Mouse (Mus musculus): ENCODE measurements at regions not wholly inside any gene's neighbourhood (a gene's known extent, or its start where the extent isn't known, plus 50 kb on each side); places are given as distances from the start of the nearest gene placed in this dataset.

- H3K27me3 ChIP-seq (ENCODE audit: control insufficient read depth, insufficient read depth, low read length): no peaks in the 10 kb centered on the region
- H3K36me3 ChIP-seq (replicated peaks; ENCODE audit: control insufficient read depth, insufficient read depth, low read depth): no peaks in the 10 kb centered on the region
- no peak overlapping the region for H3K9ac ChIP-seq (replicated peaks)
- H3K27ac ChIP-seq: no peak overlapping the region
- 51% methylated on average over 9 of the region's 9 CpGs for WGBS (ENCODE audit: insufficient replicate concordance)
- H3K4me3 ChIP-seq (ENCODE audit: insufficient read depth in 1 of 2, low read depth in 2 of 2, low read length in 2 of 2): no peak overlapping the region
- no peaks in the 10 kb centered on the region for H3K4me1 ChIP-seq (replicated peaks; ENCODE audit: control insufficient read depth in 2 of 2, insufficient read depth in 2 of 2, low read length in 1 of 2)
- no peak for TF ChIP-seq CTCF (IDR thresholded peaks at IDR 0.05; ENCODE audit: low read depth)
- H3K9me3 ChIP-seq (ENCODE audit: control insufficient read depth, low read length): no peaks in the 10 kb centered on the region
- ATAC-seq (ENCODE audit: insufficient read depth): no peak
- no peak overlapping the region for H3K4me2 ChIP-seq (ENCODE audit: low read depth)
- no peak for DNase-seq (ENCODE audit: low read depth in 3 of 3, low spot score in 3 of 3)
These were observed 93.1 kb upstream of the Map1b start for GRCm38 (mm10) chr13:99609151-99610146.

GRCm38 (mm10) chr13:99608591-99608990 is 92.3 kb upstream of the Map1b start:
- Histone ChIP-seq H3K4me3 (ENCODE audit: insufficient read depth in 1 of 2, low read depth in 2 of 2, low read length in 2 of 2) (no peak overlapping the region), H3K27ac (no peak overlapping the region), H3K9me3 (ENCODE audit: control insufficient read depth, low read length) (no peaks in the 10 kb centered on the region), H3K36me3 (replicated peaks; ENCODE audit: control insufficient read depth, insufficient read depth, low read depth) (no peaks in the 10 kb centered on the region), H3K9ac (replicated peaks) (no peak overlapping the region), H3K4me1 (replicated peaks; ENCODE audit: control insufficient read depth in 2 of 2, insufficient read depth in 2 of 2, low read length in 1 of 2) (no peaks in the 10 kb centered on the region), H3K4me2 (ENCODE audit: low read depth) (no peak overlapping the region), H3K27me3 (ENCODE audit: control insufficient read depth, insufficient read depth, low read length) (no peaks in the 10 kb centered on the region)
- TF ChIP-seq EP300 (IDR thresholded peaks at IDR 0.05; ENCODE audit: low read depth) (no peak), CTCF (IDR thresholded peaks at IDR 0.05; ENCODE audit: low read depth) (no peak)
- ATAC-seq (ENCODE audit: insufficient read depth) (no peak), DNase-seq (ENCODE audit: low read depth in 3 of 3, low spot score in 3 of 3) (no peak)
- 11% methylated on average over 5 of the region's 5 CpGs for WGBS (ENCODE audit: insufficient replicate concordance)

- 65% methylated on average over 6 of the region's 6 CpGs for WGBS (ENCODE audit: insufficient replicate concordance)
- H3K4me3 ChIP-seq (ENCODE audit: insufficient read depth in 1 of 2, low read depth in 2 of 2, low read length in 2 of 2): no peak overlapping the region
- no peak overlapping the region for H3K4me2 ChIP-seq (ENCODE audit: low read depth)
- DNase-seq (ENCODE audit: low read depth in 3 of 3, low spot score in 3 of 3): no peak
- H3K27ac ChIP-seq: no peak overlapping the region
- no peaks in the 10 kb centered on the region for H3K27me3 ChIP-seq (ENCODE audit: control insufficient read depth, insufficient read depth, low read length)
- TF ChIP-seq CTCF (IDR thresholded peaks at IDR 0.05; ENCODE audit: low read depth) (no peak), EP300 (IDR thresholded peaks at IDR 0.05; ENCODE audit: low read depth) (no peak)
- no peaks in the 10 kb centered on the region for H3K36me3 ChIP-seq (replicated peaks; ENCODE audit: control insufficient read depth, insufficient read depth, low read depth)
- no peak for ATAC-seq (ENCODE audit: insufficient read depth)
- no peaks in the 10 kb centered on the region for H3K4me1 ChIP-seq (replicated peaks; ENCODE audit: control insufficient read depth in 2 of 2, insufficient read depth in 2 of 2, low read length in 1 of 2)
- H3K9ac ChIP-seq (replicated peaks): no peak overlapping the region
- H3K9me3 ChIP-seq (ENCODE audit: control insufficient read depth, low read length): no peaks in the 10 kb centered on the region
These were observed 90.9 kb upstream of the Map1b start for GRCm38 (mm10) chr13:99607208-99607607.

GRCm38 (mm10) chr13:99606606-99606990 is 90.3 kb upstream of the Map1b start:
- Histone ChIP-seq H3K4me3 (ENCODE audit: insufficient read depth in 1 of 2, low read depth in 2 of 2, low read length in 2 of 2) (no peak overlapping the region), H3K9ac (replicated peaks) (no peak overlapping the region), H3K36me3 (replicated peaks; ENCODE audit: control insufficient read depth, insufficient read depth, low read depth) (no peaks in the 10 kb centered on the region), H3K4me2 (ENCODE audit: low read depth) (no peak overlapping the region), H3K4me1 (replicated peaks; ENCODE audit: control insufficient read depth in 2 of 2, insufficient read depth in 2 of 2, low read length in 1 of 2) (no peaks in the 10 kb centered on the region), H3K9me3 (ENCODE audit: control insufficient read depth, low read length) (no peaks in the 10 kb centered on the region), H3K27ac (no peak overlapping the region), H3K27me3 (ENCODE audit: control insufficient read depth, insufficient read depth, low read length) (no peaks in the 10 kb centered on the region)
- ATAC-seq (ENCODE audit: insufficient read depth): no peak
- TF ChIP-seq CTCF (IDR thresholded peaks at IDR 0.05; ENCODE audit: low read depth) (peak; percentile 48; the same call in 1 of the 2 replicates), EP300 (IDR thresholded peaks at IDR 0.05; ENCODE audit: low read depth) (no peak)
- 32% methylated on average over 1 of the region's 1 CpGs for WGBS (ENCODE audit: insufficient replicate concordance)
- DNase-seq (ENCODE audit: low read depth in 3 of 3, low spot score in 3 of 3): no peak

- H3K4me2 ChIP-seq (ENCODE audit: low read depth): no peak overlapping the region
- H3K36me3 ChIP-seq (replicated peaks; ENCODE audit: control insufficient read depth, insufficient read depth, low read depth): no peaks in the 10 kb centered on the region
- no peaks in the 10 kb centered on the region for H3K27me3 ChIP-seq (ENCODE audit: control insufficient read depth, insufficient read depth, low read length)
- DNase-seq (ENCODE audit: low read depth in 3 of 3, low spot score in 3 of 3) (no peak), ATAC-seq (ENCODE audit: insufficient read depth) (no peak)
- H3K9me3 ChIP-seq (ENCODE audit: control insufficient read depth, low read length): no peaks in the 10 kb centered on the region
- H3K27ac ChIP-seq: no peak overlapping the region
- TF ChIP-seq EP300 (IDR thresholded peaks at IDR 0.05; ENCODE audit: low read depth) (no peak), CTCF (IDR thresholded peaks at IDR 0.05; ENCODE audit: low read depth) (no peak)
- H3K4me1 ChIP-seq (replicated peaks; ENCODE audit: control insufficient read depth in 2 of 2, insufficient read depth in 2 of 2, low read length in 1 of 2): no peaks in the 10 kb centered on the region
- H3K4me3 ChIP-seq (ENCODE audit: insufficient read depth in 1 of 2, low read depth in 2 of 2, low read length in 2 of 2): no peak overlapping the region
- no peak overlapping the region for H3K9ac ChIP-seq (replicated peaks)
- WGBS (ENCODE audit: insufficient replicate concordance): 40% methylated on average over 2 of the region's 2 CpGs
These were observed 89.7 kb upstream of the Map1b start for GRCm38 (mm10) chr13:99605866-99606605.
